Mouse (Mus musculus): ENCODE measurements around the gene Bcl2. TPM values are rescaled to one million over a fixed set of nuclear protein-coding genes. Genes with fewer than 3 reads are reported as not detected.

Bcl2 gene
- total and polyA plus RNA-seq, 3 experiments: 30.9 to 87.0 (median 38.8) TPM

GRCm38 (mm10) chr1:106552856-106553255 is 161.2 kb downstream of the Bcl2 start:
- H3K79me2 ChIP-seq (ENCODE audit: control insufficient read depth, insufficient read depth, low read length, poor library complexity): no peaks in the 10 kb centered on the region
- no peaks in the 10 kb centered on the region for H3K36me3 ChIP-seq (ENCODE audit: control insufficient read depth in 1 of 2, insufficient read depth in 2 of 2, low read length in 2 of 2)
- no peaks in the 10 kb centered on the region for H3K4me1 ChIP-seq (ENCODE audit: control insufficient read depth in 1 of 2, insufficient read depth in 2 of 2, low read length in 2 of 2)
- no peak overlapping the region for H3K4me3 ChIP-seq (ENCODE audit: control insufficient read depth in 1 of 2, insufficient read depth in 1 of 2, low read depth in 2 of 2, low read length in 2 of 2)
- H3K27me3 ChIP-seq (ENCODE audit: control insufficient read depth in 1 of 2, insufficient read depth in 2 of 2, low read length in 2 of 2): no peaks in the 10 kb centered on the region
- no peaks in the 10 kb centered on the region for H3K9me3 ChIP-seq (replicated peaks; ENCODE audit: insufficient read depth, low read length)
- TF ChIP-seq MEF2A (IDR thresholded peaks at IDR 0.05; ENCODE audit: extremely low read depth, insufficient replicate concordance, low read depth, low read length, poor library complexity, severe bottlenecking) (no peak), ZNF384 (IDR thresholded peaks at IDR 0.05; ENCODE audit: low read depth, low read length) (no peak), GABPA (IDR thresholded peaks at IDR 0.05; ENCODE audit: low read depth, low read length) (no peak), ELF1 (IDR thresholded peaks at IDR 0.05; ENCODE audit: low read depth, low read length) (no peak)
- no peak overlapping the region for H3K9ac ChIP-seq (ENCODE audit: control insufficient read depth, low read depth, low read length, poor library complexity, severe bottlenecking)
- no peak overlapping the region for H3K27ac ChIP-seq (ENCODE audit: control insufficient read depth, low read depth, low read length)
- peak; percentile 27 for DNase-seq (ENCODE audit: low read depth, low spot score)

- H3K36me3 ChIP-seq (ENCODE audit: control insufficient read depth in 1 of 2, insufficient read depth in 2 of 2, low read length in 2 of 2): no peaks in the 10 kb centered on the region
- no peak overlapping the region for H3K27ac ChIP-seq (ENCODE audit: control insufficient read depth, low read depth, low read length)
- H3K9me3 ChIP-seq (replicated peaks; ENCODE audit: insufficient read depth, low read length): no peaks in the 10 kb centered on the region
- H3K4me1 ChIP-seq (ENCODE audit: control insufficient read depth in 1 of 2, insufficient read depth in 2 of 2, low read length in 2 of 2): no peaks in the 10 kb centered on the region
- no peak overlapping the region for H3K4me3 ChIP-seq (ENCODE audit: control insufficient read depth in 1 of 2, insufficient read depth in 1 of 2, low read depth in 2 of 2, low read length in 2 of 2)
- H3K9ac ChIP-seq (ENCODE audit: control insufficient read depth, low read depth, low read length, poor library complexity, severe bottlenecking): no peak overlapping the region
- H3K79me2 ChIP-seq (ENCODE audit: control insufficient read depth, insufficient read depth, low read length, poor library complexity): no peaks in the 10 kb centered on the region
- DNase-seq (ENCODE audit: low read depth, low spot score): peak; percentile 77
- H3K27me3 ChIP-seq (ENCODE audit: control insufficient read depth in 1 of 2, insufficient read depth in 2 of 2, low read length in 2 of 2): no peaks in the 10 kb centered on the region
- TF ChIP-seq ZC3H11A (IDR thresholded peaks at IDR 0.05; ENCODE audit: low read depth, low read length) (0 out of 2 replicates have a peak, but pooled peaks have one; percentile 6), SMC3 (IDR thresholded peaks at IDR 0.05; ENCODE audit: low read depth, low read length) (peak; percentile 63), POLR2AphosphoS2 (IDR thresholded peaks at IDR 0.05; ENCODE audit: low read length) (no peak), MYC (IDR thresholded peaks at IDR 0.05; ENCODE audit: low read depth, low read length) (no peak), USF2 (IDR thresholded peaks at IDR 0.05; ENCODE audit: borderline replicate concordance in 1 of 2, insufficient read depth in 1 of 2, low read depth in 1 of 2, low read length in 2 of 2) (no peak), RAD21 (IDR thresholded peaks at IDR 0.05; ENCODE audit: low read depth, low read length) (peak; percentile 18), EP300 (IDR thresholded peaks at IDR 0.05; ENCODE audit: low read depth in 1 of 2, low read length in 2 of 2) (no peak), TBP (IDR thresholded peaks at IDR 0.05; ENCODE audit: low read depth, low read length) (no peak), UBTF (IDR thresholded peaks at IDR 0.05; ENCODE audit: borderline replicate concordance, insufficient read depth, low read depth, low read length) (no peak), TCF12 (IDR thresholded peaks at IDR 0.05; ENCODE audit: low read depth, low read length) (no peak), MAFK (IDR thresholded peaks at IDR 0.05; ENCODE audit: borderline replicate concordance, low read depth, low read length) (no peak), USF1 (IDR thresholded peaks at IDR 0.05; ENCODE audit: low read depth, low read length) (no peak), HCFC1 (IDR thresholded peaks at IDR 0.05; ENCODE audit: low read depth, low read length) (no peak), MXI1 (IDR thresholded peaks at IDR 0.05; ENCODE audit: low read depth, low read length) (no peak), ZKSCAN1 (IDR thresholded peaks at IDR 0.05; ENCODE audit: low read depth, low read length) (no peak), GATA1 (IDR thresholded peaks at IDR 0.05; ENCODE audit: low read depth, low read length) (peak; percentile 63; the same call in 1 of the 2 replicates), NELFE (IDR thresholded peaks at IDR 0.05; ENCODE audit: low read depth, low read length) (no peak), RCOR1 (IDR thresholded peaks at IDR 0.05; ENCODE audit: low read depth, low read length) (no peak), CHD2 (IDR thresholded peaks at IDR 0.05; ENCODE audit: low read length) (no peak), CHD1 (IDR thresholded peaks at IDR 0.05; ENCODE audit: low read depth, low read length) (no peak), MAX (IDR thresholded peaks at IDR 0.05; ENCODE audit: low read length) (no peak), E2F4 (IDR thresholded peaks at IDR 0.05; ENCODE audit: borderline replicate concordance, low read depth, low read length) (no peak), JUND (IDR thresholded peaks at IDR 0.05; ENCODE audit: low read depth, low read length) (no peak), CTCF (IDR thresholded peaks at IDR 0.05 in 2 of 3, conservative IDR thresholded peaks at IDR 0.05 in 1 of 3; ENCODE audit: control insufficient read depth in 1 of 3, insufficient read depth in 1 of 3, low read depth in 2 of 3, low read length in 3 of 3, poor library complexity in 1 of 3, severe bottlenecking in 1 of 3) (peak; percentile 16 to 69 (median 25); a peak in 4 of 6 replicates), ETS1 (IDR thresholded peaks at IDR 0.05; ENCODE audit: low read depth, low read length) (no peak), MYB (IDR thresholded peaks at IDR 0.05; ENCODE audit: low read depth, low read length) (no peak), SIN3A (IDR thresholded peaks at IDR 0.05; ENCODE audit: low read length) (no peak), MEF2A (IDR thresholded peaks at IDR 0.05; ENCODE audit: extremely low read depth, insufficient replicate concordance, low read depth, low read length, poor library complexity, severe bottlenecking) (no peak), ZNF384 (IDR thresholded peaks at IDR 0.05; ENCODE audit: low read depth, low read length) (no peak), POLR2A (IDR thresholded peaks at IDR 0.05; ENCODE audit: control insufficient read depth in 1 of 2, insufficient read depth in 1 of 2, low read depth in 1 of 2, low read length in 2 of 2, poor library complexity in 1 of 2) (no peak), TAL1 (IDR thresholded peaks at IDR 0.05; ENCODE audit: low read length) (no peak)
Observed at GRCm38 (mm10) chr1:106550580-106550979, 163.5 kb downstream of the Bcl2 start.
